Mouse (Mus musculus): ENCODE results near the gene Clca4a. TPM values are rescaled to one million over a fixed set of nuclear protein-coding genes. Genes with fewer than 3 reads are reported as not detected.
"Not testable (repeated sequence)": the region's sequence is repeated elsewhere in the genome, so short reads cannot be mapped to it uniquely, and the experiment has no call there.

Clca4a gene
- total RNA-seq (2021): not detected

DNA sequence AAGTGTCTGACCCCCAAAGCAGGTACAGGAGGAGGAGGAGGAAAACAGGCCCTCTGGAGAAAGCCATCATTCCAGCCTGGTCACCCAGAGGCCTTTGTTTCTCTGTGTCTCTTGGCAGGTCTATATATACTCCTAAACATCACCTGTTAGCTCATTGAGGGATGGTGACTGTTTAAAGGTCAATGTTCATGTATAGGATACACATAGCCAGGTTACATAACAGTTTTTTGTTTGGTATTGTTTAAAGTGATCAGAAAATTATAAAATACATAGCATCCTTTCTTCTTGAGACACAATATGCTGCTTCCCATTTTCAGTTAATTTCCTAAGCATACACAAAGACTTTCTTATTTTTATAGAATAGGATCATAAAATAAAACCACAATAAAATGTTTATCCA lies at the start of gene Clca4a:
Gene Clca4a, minus strand, starts transcription at position 101 of the 400 bp plus-strand sequence.
- intact Hi-C loops (cut with DNase I): no loop called here
- no peak for DNase-seq (ENCODE audit: low spot score)

DNA sequence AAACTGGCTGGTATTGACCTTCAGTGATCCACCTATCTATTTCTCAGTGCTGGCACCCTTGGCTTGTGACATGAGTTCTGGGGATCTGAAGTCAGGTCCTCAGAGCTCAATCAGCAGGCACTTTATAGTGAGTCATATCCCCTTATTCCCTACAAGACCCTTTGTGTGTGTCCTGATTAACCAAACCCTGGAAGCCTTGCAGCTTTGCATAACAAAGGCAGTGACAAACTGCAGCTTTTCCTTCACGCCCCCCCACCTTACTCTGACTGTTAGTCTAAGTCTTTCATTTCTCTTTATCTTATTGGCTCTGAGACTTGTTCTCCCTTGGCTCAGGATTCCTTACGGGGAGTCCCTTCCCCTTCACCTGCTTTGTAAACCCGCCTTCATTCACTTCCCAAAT lies 43.0 kb upstream of the Clca4a start:
- no peak for DNase-seq (ENCODE audit: low spot score)

DNA sequence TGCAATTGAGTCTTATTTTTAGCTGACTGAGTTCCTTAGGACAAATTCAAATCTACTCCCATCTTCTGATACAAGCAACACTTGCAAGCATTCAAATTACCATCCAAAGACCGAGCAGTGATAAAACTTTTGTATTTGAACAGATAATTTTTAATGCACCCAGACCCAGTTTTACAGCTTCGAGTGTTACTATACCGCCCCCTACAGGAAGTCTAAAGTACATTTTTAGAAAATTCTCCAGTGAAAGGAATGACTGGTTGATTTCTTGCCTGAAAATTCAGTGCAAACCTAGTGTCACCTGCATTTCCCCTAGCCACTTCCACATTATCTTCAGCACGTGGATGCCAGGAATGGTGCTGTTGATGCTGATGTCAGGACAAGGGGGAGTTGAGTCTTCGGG lies 29.6 kb upstream of the Clca4a start:
- DNase-seq (ENCODE audit: low spot score): no peak
- intact Hi-C loops (cut with DNase I): no loop called here

More for the DNA sequence above, 43.0 kb upstream of the Clca4a start:
- intact Hi-C loops (cut with DNase I): no loop called here

DNA sequence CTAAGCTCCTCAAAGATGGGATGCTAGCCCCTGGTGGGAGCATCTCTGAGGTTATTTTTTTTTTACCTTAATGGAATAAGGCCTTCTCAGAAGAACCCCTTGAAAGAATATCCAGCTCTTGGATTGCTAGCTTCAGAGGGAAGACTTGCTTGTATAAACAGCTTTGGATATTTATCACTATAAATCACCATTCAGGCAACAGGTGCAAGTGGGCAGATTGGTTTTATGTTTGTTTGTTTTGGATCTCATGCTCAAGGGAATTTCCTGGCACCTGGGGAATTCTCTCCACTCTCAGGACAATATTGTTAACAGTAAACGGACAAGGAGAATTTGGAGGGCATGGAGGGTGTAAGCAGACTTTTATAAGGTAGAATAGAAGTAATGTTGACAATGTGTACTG lies 26.1 kb upstream of the Clca4a start:
- intact Hi-C loops (cut with DNase I): no loop called here

DNA sequence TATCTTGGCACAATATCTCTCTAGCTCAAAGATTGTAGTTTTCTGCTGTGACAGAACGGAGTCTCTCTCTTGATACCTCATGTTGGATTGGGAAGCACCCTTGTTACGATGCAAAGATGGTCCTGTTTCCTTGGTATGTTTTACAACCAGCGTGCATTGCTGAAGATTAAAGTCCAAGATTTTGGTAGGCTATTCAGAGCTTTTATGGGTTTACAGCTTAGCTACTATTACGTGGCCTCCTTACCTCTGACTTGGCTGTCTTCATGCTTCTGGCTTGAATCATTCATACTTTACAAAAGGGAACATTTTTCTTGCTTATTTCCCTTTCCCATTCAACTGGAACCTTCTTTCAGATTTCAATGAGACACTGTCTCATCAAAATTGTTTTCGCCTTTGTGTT lies 18.2 kb upstream of the Clca4a start:
- intact Hi-C loops (cut with DNase I): no loop called here
- no peak for DNase-seq (ENCODE audit: low spot score)

More for the DNA sequence above, 26.1 kb upstream of the Clca4a start:
- no peak for DNase-seq (ENCODE audit: low spot score)

DNA sequence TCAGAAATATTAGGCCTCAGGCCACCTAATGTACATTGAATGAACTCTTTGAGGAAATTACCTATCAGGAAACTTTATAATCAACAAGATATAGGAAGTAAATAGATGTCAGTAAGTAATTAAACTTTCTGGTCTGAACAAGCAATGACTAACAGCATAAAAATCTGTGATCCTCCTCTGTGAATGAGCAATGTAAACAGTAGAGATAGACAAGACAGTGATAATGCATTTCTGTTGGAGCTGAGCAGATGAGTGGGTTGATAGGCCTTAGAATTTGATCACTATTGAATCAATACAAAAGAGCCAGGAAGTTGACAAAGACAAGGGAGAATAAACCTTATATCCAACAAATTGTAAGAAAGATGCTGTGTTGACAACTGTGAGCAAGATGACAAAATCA lies 17.8 kb upstream of the Clca4a start:
- no peak for DNase-seq (ENCODE audit: low spot score)
- intact Hi-C loops (cut with DNase I): no loop called here

DNA sequence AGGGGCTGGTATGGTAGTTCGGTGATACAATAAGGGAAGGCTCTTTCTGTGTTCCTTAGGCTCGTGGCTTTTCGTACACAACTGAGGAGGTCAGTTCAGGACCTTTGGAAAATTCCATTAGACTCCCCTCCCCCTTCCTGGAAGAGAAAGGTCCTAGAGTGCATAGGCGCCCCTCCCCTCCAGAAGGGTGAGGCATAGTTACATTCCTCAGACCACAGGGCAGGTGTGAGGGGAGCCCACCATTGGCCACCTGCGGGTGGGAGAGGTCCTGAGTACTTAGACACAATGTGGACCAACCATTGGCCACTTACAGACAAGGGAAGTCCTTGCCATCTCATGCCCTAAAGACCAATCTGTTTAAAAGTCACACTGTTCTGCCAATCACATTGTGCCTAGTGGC lies 11.0 kb upstream of the Clca4a start:
- DNase-seq (ENCODE audit: low spot score): no peak
- intact Hi-C loops (cut with DNase I): no loop called here

DNA sequence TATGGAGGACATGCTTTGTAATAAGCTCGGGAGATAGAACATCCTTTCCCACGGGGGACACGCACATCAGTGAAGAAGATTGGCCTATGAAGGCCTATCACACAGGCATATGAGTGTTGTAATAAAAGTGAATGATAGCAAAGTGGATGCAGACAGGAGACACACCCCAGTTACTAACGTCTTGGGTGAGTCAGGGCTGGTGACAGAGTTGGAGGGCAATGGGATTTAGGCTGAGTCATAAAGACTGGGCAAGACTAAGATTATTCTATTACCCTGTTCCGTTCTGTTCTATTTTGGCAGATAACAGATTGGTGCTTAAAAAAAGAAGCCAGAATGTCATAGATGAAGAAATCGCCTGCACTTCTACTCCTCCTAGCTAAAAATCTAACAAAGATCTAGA lies 5.7 kb upstream of the Clca4a start:
- no peak for DNase-seq (ENCODE audit: low spot score)
- intact Hi-C loops (cut with DNase I): no loop called here

DNA sequence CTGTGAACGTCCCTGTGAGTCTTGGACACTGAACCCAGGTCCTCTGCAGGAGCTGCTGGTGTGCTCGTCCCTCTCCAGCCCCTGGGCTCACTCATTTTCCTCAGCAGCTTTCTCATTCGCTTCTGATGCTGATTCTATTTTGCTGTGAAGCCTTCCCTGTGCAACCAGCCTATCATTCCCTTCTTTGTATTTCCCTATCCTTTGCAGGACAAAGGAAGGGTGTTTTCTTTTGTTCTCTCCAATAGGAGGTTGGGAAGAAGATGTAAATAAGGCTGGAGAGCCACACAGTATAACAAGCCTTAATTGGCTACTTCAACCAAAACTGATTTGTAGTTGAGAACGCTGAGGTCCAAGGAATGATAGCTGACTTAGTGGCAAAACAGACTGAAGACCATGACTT lies 2.8 kb upstream of the Clca4a start:
- DNase-seq (ENCODE audit: low spot score): no peak
- intact Hi-C loops (cut with DNase I): no loop called here

DNA sequence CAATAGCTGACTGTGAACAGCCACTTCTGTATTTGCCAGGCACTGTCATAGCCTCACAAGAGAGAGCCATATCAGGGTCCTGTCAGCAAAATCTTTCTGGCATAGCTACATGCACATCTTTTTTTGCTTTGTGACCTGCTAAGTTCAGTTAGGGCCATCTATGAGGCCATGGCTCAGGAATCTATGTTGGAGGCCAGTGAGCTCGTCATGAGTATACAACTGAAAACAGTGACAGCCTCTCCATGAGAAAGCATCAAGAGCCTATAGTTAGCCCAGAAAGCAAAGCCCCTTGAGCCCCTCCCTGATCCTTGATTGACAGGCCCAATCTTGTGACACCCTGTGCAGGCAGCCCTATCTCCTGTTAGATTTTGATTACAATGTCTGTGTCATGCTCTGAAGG lies 1.2 kb upstream of the Clca4a start:
- intact Hi-C loops (cut with DNase I): no loop called here
- no peak for DNase-seq (ENCODE audit: low spot score)

DNA sequence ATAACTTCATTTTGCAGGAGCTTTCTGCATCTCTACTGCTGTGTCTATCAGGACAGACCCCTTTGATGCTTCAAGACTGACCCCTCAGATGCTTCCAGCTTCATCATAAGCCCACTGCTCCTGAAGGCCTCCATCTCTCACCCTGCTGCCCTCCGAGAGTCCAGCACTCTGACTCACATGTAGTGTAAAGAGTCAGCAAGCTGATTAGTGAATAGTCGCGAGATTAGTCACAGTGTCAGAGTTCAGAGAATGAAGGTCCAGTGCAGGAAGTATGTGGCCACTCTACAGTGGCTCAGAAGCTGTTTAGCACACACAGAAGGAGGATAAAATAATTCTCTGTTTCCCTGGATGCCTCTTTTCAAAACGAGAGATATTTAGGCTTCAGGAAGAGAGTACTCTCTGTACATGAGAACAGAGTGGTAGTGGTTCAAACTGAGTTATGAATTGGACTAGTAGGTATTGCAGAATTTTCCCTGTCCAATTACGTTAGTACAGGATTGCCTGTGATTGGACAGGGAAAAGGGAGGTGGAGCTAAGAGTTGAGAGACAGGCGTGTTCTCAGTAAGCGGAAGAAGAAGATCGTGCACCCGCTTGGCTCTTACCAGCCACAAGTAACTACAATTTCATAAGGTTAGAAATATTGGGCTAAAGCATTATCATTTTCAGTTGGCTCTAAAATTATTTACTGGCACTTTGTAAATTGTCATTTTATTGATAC lies 3.1 kb downstream of the Clca4a start:
- no peak for DNase-seq (ENCODE audit: low spot score)
- intact Hi-C loops (cut with DNase I): no loop called here

DNA sequence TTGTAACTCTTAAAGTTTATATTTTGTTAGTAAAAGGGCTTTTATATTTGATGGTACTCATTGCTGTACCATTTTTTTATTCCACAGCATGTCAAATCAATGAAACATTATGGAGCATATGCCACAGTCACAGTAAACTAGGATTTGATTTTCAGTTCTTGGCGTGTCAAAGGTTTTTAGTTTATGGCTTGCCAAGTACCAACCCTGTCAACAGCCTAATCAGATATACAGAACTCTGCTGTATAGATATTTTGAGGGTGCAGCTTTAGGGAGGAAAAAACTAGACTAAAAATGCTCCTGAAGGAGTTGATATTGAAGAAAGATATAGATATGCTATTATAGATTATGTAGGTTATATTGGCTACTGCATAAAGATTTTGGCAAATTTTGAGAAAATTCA lies 5.1 kb downstream of the Clca4a start:
- intact Hi-C loops (cut with DNase I): no loop called here
- DNase-seq (ENCODE audit: low spot score): no peak

DNA sequence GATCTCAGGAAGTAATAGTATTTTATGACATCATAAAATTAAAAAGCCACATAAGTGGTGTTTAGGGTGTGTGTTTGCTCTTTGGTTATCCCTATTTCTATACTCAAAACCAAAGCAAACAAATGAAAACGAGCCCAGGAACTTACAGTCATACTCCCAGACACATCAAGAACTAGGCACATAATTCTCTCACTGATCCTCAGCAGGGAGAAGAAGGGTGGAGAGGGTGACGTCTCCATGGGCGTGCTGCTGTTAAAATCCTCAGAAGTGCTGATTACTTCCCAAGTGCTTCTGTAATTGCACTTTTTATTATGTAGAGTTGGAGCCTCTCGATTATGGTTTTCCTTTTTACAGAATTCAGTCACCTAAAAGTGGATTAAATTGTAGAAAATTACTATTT lies 8.8 kb downstream of the Clca4a start:
- intact Hi-C loops (cut with DNase I): no loop called here
- no peak for DNase-seq (ENCODE audit: low spot score)

DNA sequence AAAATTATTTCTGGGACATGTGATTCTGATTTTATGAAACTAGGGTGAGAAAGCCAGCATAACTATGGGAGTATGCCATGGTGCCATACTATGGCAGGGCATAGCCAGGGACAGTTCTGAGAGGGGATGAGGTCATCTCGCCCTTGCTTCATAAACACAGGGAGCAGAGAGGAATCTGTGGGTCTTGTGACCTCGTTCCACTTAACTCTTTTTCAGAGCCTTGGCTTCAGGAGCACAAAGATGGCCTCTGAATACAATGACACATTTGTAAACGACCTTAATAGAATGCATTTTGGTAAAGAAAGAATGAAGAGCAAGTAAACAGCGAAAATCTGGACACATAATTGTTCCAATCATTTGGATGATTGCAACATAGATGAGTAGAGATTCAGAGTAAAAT lies 24.0 kb downstream of the Clca4a start:
- intact Hi-C loops (cut with DNase I): loop anchor here (10.0 kb wide), 1 partner anchor 86 kb away; no protein-coding TSS in a partner anchor
- no peak for DNase-seq (ENCODE audit: low spot score)

DNA sequence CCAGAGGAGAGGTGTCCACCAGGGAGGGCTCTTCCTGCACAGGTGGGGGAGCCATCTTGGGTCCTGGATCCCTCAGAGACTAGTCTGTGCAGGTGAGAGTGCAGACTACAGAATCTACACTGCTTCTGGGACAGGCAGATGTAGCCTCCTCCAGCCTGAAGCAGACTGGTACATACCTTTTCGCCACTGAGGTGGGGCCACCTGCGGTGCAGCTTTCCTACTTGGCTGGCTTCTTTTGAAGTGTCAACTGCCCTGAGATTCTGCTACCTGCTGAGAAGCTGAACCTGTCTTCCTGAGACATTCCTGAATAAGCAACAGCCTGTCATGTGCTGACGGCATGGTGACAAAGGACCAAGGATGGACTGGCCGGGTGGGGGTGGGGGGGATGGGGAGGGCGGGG lies 27.5 kb downstream of the Clca4a start:
- DNase-seq (ENCODE audit: low spot score); intact Hi-C loops (cut with DNase I): not testable (repeated sequence)

DNA sequence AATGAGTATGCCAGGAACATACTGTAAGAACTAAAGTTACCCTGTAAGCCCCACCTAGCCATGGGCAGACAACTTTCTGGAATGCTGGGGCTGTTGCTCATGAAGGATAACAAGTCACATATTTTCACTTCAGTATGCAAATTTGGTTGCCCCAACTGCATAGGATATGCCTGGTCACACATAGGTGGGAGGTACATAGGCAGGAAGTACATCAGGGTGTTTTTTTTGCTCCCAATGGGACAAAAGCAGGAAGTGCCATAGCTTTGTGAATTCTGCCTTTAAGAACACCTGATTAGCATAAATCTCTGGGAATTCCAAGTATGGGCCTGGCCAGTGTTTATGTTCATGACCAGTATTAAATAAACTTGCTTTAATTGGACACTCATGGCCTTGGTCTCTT lies 41.2 kb downstream of the Clca4a start:
- DNase-seq (ENCODE audit: low spot score); intact Hi-C loops (cut with DNase I): not testable (repeated sequence)

DNA sequence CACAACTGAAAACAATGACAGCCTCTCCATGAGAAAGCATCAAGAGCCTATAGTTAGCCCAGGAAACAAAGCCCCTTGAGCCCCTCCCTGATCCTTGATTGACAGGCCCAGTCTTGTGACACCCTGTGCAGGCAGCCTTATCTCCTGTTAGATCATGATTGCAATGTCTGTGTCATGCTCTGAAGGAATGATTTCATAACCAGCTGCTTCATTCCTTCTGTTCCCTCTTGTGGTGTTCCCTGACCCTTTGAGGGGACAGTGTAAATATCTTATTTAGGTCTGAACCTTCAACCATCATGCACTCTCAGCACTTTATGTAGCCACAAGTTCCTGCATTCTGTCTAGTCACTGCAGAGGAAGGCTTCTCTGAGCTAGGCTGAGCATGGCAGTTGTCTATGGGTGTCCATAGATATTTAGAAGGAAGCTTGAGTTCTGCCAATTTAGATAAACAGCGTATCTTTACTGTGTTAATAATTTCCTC lies 41.8 kb downstream of the Clca4a start:
- no peak for DNase-seq (ENCODE audit: low spot score)
- intact Hi-C loops (cut with DNase I): no loop called here

DNA sequence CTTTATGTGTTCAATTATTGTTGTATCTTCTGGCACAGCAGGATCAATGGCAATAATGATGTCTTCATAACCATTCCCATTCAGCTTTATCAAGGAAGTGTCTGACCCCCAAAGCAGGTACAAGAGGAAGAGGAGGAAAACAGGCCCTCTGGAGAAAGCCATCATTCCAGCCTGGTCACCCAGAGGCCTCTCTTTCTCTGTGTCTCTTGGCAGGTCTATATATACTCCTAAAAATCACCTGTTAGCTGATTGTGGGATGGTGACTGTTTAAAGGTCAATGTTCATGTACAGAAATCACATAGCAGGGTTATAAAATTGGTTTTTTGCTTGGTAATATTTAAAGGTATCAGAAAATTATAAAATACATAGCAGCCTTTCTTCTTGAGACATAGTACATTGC lies 42.5 kb downstream of the Clca4a start, which contains the start of gene Clca4b:
Gene Clca4b, minus strand, starts transcription at position 195 of the 400 bp plus-strand sequence.
- intact Hi-C loops (cut with DNase I): no loop called here
- DNase-seq (ENCODE audit: low spot score): no peak

DNA sequence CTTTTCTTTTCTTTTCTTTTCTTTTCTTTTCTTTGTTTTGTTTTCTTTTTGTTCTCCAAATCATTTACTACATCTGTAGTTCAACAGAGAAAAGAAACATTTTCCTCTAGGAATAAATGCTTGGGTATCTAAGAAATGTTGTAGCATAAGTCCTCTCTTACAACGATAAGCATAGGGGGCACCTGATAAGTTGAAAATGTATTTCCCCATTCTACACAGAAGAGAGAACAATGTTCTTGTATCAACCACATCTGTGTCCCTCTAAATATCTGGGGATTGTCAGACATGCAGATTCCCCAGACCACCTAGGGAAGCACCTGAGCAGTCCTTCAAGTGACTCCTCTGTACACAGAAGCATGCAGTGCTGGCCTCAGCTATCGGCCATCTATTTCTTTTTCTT lies 60.8 kb downstream of the Clca4a start:
- intact Hi-C loops (cut with DNase I): no loop called here
- no peak for DNase-seq (ENCODE audit: low spot score)

All from heart, postnatal 25 days (tissue).